Mouse (Mus musculus): Measurements from ENCODE around the gene Sema6c.

Gene Sema6c

DNA sequence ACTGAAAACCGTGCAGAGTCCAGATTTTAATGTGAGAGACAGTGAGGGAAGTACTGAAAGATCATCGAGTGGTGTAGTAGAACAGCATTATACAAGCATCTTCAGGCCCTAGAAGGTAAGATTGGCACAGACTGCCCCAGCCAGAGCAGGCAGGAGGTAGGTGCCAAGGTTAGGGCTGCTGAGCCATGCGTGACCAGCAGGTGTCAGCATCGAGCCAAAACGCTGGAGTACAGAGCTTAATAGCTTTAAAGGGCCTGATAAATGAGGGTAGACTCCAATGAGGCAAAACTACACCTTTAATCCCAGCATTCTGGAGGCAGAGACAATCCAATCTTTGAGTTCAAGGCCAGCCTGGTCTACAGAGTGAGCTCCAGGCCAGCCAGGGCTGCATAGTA is 17.6 kb upstream of the Sema6c start:
- DNase-seq (ENCODE audit: low read depth): peak; percentile 89

- no peak for DNase-seq (ENCODE audit: low read depth)
These were observed 12.3 kb upstream of the Sema6c start for GRCm38 (mm10) chr3:95147924-95148323.

- DNase-seq (ENCODE audit: low read depth): peak; percentile 66
These were observed 6.4 kb upstream of the Sema6c start for GRCm38 (mm10) chr3:95153874-95154273.

GRCm38 (mm10) chr3:95159511-95159986 is 708 bp upstream of the Sema6c start:
- no peak for DNase-seq (ENCODE audit: low read depth)

- DNase-seq (ENCODE audit: low read depth): no peak
These were observed 839 bp downstream of the Sema6c start for GRCm38 (mm10) chr3:95161041-95161551.

DNA sequence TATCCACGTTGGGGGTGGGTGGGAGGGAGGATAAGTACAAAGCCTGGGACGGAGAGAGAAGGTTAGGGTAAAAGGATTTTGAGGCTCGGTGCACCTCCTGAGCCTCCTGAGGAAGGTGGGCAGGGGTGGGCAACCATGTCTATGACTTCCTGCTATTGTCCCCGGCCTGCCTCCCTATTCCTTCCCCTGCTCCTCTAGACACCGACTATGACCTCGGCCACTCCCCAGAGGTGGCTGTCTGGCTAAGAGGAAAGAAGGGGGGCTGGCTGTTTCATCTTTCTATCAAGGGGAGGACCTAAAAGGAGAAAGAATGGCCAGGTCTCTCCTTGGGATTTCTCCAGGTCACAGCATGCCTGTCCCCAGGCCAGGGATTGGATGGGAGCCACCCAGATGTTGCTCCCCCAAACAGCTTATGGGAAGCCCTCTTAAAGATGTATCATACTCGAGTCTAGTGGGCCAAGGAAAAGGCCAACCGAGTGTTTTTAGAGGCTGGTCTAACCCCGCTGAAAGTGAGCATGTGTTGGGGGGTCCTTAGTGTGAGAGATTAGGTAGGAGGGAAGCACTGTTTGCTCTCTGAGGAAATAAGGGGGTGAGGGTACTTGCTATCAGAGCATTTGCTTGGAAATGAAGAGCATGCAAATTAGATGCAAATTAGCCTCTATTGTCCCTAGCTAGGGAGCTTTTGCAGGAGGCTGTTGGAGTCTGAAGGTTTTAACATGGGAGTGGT is 1.5 kb downstream of the Sema6c start:
- no peak for DNase-seq (ENCODE audit: low read depth)

DNA sequence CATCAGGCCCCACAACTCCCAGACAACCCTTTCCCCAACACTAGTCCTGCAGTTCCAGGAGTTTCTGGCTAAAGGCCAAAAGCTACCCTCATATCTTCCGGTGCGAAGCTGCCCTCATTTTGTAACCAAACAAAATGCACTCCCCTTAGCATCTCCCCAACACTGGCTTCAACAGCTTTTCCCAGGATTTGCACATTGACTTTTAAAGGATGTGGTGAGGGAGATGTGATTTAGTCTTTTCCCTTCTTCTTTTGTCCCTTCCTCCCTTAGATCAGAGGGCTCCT is 2.0 kb downstream of the Sema6c start:
- no peak for DNase-seq (ENCODE audit: low read depth)

GRCm38 (mm10) chr3:95163419-95164255 is 3.4 kb downstream of the Sema6c start:
- no peak for DNase-seq (ENCODE audit: low read depth)

DNA sequence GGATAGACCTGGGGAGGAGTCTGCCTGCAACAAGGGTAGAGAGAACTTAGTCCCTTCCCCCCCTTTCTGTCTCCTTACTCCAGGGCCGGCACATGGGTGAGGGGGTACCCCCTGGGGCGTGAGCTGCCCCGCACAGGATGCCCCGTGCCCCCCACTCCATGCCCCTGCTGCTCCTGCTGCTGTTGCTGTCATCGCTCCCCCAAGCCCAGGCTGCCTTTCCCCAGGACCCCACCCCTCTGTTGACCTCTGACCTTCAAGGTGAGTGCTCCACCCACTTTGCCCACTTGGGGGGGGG is 3.9 kb downstream of the Sema6c start:
- DNase-seq (ENCODE audit: low read depth): no peak

- DNase-seq (ENCODE audit: low read depth): no peak
These were observed 4.6 kb downstream of the Sema6c start for GRCm38 (mm10) chr3:95164840-95165239.

DNA sequence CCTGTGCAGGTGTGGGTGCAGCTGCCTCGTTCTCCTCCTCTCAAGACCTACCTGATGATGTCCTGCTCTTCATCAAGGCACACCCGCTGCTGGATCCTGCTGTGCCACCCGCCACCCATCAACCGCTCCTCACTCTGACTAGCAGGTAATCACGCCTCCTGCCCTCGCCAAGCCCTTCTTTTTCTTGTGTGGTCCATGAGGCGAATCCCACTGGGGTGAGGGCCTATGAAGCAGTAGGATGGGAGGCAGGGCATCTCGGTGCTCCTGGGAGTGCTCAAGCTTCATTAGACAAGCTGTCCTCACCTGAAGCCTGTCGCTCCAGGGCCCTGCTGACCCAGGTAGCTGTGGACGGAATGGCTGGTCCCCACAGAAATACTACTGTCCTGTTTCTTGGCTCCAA is 9.7 kb downstream of the Sema6c start:
- DNase-seq (ENCODE audit: low read depth): no peak

- DNase-seq (ENCODE audit: low read depth): no peak
These were observed 10.8 kb downstream of the Sema6c start for GRCm38 (mm10) chr3:95171105-95171504.

DNA sequence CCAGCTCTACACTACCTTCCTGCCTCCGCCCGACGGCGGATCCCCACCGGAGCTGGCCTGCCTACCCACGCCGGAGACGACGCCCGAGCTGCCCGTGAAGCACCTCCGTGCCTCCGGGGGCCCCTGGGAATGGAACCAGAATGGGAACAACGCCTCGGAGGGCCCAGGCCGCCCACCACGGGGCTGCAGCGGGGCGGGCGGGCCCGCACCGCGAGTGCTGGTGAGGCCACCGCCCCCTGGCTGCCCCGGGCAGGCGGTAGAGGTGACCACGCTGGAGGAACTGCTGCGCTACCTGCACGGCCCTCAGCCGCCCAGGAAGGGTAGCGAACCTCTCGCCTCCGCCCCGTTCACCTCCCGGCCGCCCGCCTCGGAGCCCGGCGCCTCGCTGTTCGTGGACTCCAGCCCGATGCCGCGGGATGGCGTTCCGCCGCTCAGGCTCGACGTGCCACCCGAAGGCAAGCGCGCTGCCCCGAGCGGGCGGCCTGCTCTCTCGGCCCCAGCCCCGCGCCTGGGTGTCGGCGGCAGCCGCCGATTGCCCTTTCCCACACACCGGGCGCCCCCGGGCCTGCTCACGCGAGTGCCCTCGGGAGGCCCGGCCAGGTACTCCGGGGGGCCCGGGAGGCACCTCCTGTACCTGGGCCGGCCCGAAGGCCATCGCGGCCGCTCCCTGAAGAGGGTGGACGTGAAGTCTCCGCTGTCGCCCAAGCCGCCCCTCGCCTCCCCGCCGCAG is 12.4 kb downstream of the Sema6c start:
- no peak for DNase-seq (ENCODE audit: low read depth)

DNA sequence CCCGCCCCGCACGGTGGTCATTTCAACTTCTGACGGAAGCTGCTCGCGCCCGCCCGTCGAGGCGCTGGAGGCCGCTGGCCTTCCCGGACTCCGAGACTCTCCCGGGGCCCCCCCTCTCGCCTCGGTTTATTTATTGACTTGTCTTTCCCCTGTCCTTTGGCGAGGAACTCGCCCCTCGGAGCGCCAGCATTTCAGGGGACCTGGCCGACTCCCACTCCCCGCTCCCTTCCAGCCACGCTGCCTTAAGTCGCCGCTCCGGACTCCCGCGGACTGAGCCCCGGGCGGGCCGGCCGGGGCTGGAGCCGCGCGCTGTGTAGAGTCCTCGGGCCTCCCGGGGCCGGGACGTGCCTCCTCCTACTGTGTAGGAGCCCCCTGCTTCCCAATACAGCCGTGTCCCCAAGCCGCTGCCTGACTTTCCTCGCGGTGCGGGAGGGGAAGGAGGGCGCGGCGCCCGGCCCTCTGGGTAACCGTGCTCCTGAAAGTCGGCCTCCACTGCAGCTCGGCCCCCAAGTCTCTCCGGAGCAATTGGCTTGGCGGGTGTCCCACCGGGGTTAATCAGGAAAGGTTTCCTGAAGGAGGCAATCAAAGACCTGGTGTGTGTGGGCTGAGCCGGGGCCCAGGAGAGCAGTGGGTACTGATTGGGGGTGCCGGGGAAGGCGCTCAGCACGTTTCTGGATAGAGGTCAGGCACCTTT is 13.1 kb downstream of the Sema6c start:
- no peak for DNase-seq (ENCODE audit: low read depth)

DNA sequence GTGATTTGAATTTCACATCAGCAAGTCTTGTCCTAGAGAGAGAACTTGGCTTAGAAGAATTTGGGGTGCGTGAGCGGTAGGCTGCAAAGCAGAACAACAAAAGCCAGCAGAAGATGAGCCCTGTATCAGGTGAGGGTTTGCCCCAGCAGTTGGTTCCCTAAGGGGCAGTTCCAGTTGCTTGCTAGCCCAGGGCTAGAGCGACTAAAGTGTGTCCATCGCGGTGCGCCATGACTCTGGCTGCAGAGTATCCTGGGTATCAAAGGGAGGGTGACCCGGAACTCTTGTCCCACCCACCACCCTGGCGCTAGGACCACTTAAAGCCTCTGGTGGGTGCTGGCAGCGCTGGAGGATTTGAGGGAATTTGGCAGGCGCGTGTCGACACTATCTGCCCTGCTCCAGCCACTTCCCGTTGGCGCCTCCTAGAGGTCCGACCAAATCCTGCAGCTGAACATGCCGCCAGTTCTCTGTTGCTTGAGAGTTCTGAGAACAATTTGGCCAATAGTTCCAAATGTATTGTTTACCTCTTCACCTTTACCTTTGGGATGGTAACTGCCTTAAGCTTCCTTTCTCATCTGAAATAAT is 13.8 kb downstream of the Sema6c start:
- DNase-seq (ENCODE audit: low read depth): peak; percentile 25

DNA sequence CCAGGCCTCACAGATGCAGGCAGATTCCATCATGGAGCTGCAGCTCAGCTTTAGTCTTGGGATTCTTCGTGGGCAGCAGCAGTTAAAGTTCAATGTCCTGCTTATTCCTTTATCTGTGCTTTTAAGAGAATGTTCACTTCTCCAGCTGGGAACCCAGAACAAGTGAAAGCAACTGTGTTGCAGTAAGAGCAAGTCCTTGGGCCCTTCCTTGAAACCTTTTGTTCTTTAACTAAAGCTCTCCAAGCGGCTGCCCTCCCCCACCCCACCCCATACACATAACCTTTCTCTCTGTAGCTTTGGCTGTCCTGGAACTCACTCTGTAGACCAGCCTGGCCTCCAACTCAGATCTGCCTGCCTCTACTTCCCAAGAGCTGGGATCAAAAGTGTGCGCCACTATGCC is 16.2 kb downstream of the Sema6c start:
- no peak for DNase-seq (ENCODE audit: low read depth)

DNA sequence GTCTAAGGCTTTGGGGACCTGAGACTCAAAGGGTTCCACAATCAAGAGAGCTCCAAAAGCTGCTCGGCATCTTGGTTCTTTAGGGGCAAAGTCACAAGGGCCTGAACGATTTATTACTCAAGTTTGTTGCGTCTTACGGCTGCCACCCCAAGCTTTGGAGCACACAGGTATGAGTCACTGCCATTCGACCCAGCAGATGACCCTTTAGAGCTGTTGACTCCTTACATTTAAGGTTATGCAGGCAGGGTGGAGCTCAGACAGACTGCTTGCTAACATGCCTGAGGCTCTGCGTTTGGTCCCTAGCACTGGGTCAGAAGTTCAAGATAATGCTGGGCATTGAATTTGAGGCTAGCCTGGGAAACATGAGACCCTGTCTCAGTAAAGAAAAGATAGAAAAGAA is 17.3 kb downstream of the Sema6c start:
- DNase-seq (ENCODE audit: low read depth): peak; percentile 54

DNA sequence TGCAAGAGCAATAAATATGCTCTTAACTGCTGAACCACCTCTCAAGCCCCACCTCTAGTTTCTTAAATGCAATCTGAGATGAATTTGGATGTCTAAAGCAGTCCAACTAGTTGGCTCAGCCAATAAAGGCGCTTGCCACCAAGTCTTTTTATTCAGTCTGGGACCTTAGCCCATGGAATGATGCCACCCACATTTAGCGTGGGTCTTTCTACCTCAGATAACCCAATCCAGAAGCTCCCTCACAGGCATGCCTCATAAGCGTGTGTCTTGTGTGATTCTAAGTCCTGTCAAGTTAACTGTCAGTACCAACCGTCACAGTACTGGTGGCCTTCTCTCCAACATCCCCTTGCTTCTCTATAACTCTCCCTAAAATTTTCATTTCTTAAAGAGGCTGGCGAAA is 18.7 kb downstream of the Sema6c start:
- no peak for DNase-seq (ENCODE audit: low read depth)

DNA sequence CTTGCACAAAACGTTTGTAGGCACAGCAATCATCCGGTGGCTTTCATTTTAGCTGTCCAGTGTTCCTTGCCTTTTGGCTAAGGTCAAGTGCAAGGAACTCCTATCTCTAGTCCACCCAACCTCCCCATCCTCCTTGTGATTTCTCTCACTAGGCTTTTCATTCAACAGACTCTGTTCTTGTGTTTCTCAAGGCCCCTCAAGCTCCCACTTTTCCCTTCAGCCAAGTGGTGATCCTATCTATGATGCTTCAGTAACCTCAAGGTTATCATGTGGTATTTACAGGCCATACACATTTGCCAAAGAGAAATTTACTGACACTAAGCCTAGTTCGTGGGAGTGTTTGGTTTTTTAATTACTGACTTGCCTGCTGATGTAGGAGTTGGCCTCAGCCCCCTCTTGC is 19.6 kb downstream of the Sema6c start:
- no peak for DNase-seq (ENCODE audit: low read depth)

DNA sequence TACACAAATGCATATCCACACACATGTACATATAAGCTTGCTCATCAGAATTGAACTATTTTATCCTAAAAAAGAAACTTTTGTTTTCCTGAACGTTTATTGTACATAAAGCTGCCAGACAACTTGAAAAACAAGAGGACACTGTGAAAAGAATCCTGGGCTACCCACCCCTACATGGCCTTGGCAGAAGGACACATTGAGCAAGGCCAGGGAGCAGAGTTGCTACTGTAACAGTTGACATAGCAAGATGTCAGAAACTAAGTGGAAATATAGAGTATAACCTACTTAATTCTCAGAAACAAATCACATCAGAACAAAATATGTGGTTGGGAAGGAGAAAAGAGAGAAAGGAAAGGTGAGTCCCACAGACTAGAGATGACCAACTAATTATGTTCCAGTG is 21.6 kb downstream of the Sema6c start:
- DNase-seq (ENCODE audit: low read depth): no peak

DNA sequence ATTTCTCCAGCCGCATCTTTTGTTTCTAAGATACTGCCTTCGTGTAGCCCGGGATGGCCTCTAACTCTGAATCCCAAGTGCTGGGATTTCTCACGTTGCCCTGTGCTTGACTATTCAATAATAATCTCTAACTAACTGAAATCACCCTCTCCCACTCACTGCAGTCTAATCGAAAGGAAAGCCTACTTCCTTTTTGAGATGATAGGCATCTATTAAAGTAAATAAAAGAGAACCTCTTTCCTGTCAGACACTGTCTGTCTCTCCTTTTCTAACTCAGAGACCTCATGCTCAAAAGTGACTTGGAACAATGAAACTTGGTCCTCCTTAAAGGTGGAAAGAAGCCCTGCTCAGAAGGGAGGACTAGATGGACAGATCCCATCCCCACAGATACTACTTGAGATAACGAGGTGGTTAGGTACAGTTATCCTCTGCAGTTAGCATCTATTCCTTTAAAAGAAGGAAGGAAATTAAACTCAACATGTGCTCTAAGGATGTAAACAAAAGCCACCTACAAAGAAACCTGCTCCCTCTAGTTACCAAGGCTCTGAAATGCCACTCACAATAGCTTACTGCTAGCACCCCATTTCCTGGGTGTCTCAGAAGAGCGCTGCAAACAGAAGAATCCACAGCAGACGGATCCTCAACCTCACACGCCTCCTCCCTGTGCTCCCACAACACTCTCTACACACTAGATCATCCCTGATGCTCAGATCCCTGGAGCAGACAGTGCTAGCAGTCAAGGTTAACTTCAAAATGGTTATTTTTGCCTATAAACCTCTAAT is 24.7 kb downstream of the Sema6c start:
- no peak for DNase-seq (ENCODE audit: low read depth)
